Mouse (Mus musculus): Measurements from ENCODE around the gene Hoxc6. TPM values are rescaled to one million over a fixed set of nuclear protein-coding genes. Genes with fewer than 3 reads are reported as not detected.
A peak's percentile ranks its signal among the peaks of the same experiment; 100 is the strongest.

The Hoxc6 gene
- polyA plus RNA-seq, 1 experiment from 2014 or later = 10.9 TPM

DNA sequence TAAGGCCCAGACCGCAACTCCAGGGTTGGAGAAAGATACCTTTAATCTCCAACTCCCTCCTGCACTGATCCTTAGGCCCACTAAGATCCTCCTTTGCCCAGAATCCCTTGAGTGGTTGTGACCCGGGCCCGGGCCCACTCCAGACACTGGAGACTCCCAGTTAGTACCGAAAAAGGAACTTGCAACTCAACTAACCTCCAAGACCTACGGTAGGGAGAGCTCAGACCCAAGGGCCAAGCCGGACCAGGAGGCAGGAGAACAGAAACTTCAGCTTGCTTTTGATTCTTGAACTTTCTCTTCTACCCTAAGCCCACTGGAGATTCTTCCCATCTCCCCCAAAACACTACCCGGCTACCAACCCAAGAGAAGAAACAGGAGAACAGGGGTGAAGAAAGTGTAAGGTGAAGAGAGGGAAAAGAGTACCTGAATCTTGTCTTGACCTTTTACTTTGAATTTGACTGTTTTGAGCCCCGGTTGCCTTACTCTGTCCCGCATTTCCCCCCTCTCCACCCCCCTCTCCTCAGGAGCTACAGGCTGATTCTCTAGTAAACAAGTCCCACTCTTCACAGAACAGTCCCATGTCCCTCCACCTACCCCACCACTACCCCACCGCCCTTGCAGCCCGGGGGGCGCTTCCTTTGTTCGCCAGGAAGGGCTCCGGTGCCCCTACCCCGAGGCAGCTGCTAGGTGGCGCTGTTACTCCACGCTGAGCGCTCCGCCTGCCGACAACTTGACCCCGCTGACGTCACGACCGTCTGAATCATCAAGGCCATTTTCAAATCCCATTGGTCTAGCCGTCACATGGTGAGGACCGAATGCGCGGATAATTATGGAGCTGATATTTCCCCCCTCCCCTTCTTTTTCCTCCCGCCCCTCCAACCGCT, 31.9 kb upstream of the Hoxc6 start:
- Histone ChIP-seq H3K4me2 (ENCODE audit: low read depth, severe bottlenecking) (peak overlapping the region; percentile 64), H3K4me1 (ENCODE audit: control insufficient read depth, insufficient read depth, low read length) (peaks cover 9% of the 10 kb centered on the region; the same call in 1 of the 2 replicates), H3K36me3 (ENCODE audit: control insufficient read depth, insufficient read depth, low read length) (no peaks in the 10 kb centered on the region), H3K4me3 (ENCODE audit: low read depth, low read length) (peak overlapping the region; percentile 55), H3K9ac (ENCODE audit: low read length) (peak overlapping the region; percentile 86), H3K27me3 (ENCODE audit: control insufficient read depth, insufficient read depth, low read length) (peaks cover 60% of the 10 kb centered on the region), H3K9me3 (ENCODE audit: control insufficient read depth, low read length) (no peaks in the 10 kb centered on the region), H3K27ac (replicated peaks; ENCODE audit: low read depth, low read length) (peak overlapping the region; percentile 85)
- WGBS = 3% methylated on average over 30 of the region's 30 CpGs
- ATAC-seq (ENCODE audit: insufficient number of reproducible peaks, low FRiP score, low TSS enrichment, low read depth) (peak; percentile 77), DNase-seq (ENCODE audit: low spot score) (peak; percentile 99)

DNA sequence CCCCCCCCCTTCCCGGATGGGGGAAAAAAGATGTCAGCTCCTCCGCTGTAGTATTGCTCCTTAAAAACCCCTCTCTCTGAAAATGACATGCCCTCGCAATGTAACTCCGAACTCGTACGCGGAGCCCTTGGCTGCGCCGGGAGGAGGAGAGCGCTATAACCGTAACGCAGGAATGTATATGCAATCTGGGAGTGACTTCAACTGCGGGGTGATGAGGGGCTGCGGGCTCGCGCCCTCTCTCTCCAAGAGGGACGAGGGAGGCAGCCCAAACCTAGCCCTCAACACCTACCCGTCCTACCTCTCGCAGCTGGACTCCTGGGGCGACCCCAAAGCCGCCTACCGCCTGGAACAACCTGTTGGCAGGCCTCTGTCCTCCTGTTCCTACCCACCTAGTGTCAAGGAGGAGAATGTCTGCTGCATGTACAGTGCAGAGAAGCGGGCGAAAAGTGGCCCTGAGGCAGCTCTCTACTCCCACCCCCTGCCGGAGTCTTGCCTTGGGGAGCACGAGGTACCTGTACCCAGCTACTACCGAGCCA, 31.2 kb upstream of the Hoxc6 start, which contains the start of gene Hoxc10:
Gene Hoxc10 (plus strand): TSS at position 21 of the 536 bp plus-strand sequence.
- H3K36me3 ChIP-seq (ENCODE audit: control insufficient read depth, insufficient read depth, low read length) = no peaks in the 10 kb centered on the region
- H3K27me3 ChIP-seq (ENCODE audit: control insufficient read depth, insufficient read depth, low read length) = peaks cover 60% of the 10 kb centered on the region
- peaks cover 5% of the 10 kb centered on the region; the same call in 1 of the 2 replicates for H3K4me1 ChIP-seq (ENCODE audit: control insufficient read depth, insufficient read depth, low read length)
- peak within 1 kb of the TSS; percentile 64 for H3K4me2 ChIP-seq (ENCODE audit: low read depth, severe bottlenecking)
- peak within 1 kb of the TSS; percentile 55 for H3K4me3 ChIP-seq (ENCODE audit: low read depth, low read length)
- ATAC-seq (ENCODE audit: insufficient number of reproducible peaks, low FRiP score, low TSS enrichment, low read depth) (peak; percentile 16; the same call in 1 of the 2 replicates), DNase-seq (ENCODE audit: low spot score) (no peak)
- no peaks in the 10 kb centered on the region for H3K9me3 ChIP-seq (ENCODE audit: control insufficient read depth, low read length)
- WGBS = 1% methylated on average over 27 of the region's 27 CpGs
- peak within 1 kb of the TSS; percentile 85 for H3K27ac ChIP-seq (replicated peaks; ENCODE audit: low read depth, low read length)
- H3K9ac ChIP-seq (ENCODE audit: low read length) = peak within 1 kb of the TSS; percentile 92

GRCm38 (mm10) chr15:102967312-102967510, 30.8 kb upstream of the Hoxc6 start, which contains the start of gene Hoxc5:
Hoxc5 (plus strand) TSS chr15:102967443.
- Histone ChIP-seq H3K36me3 (ENCODE audit: control insufficient read depth, insufficient read depth, low read length) (no peaks in the 10 kb centered on the region), H3K27ac (replicated peaks; ENCODE audit: low read depth, low read length) (peak within 1 kb of the TSS; percentile 85), H3K27me3 (ENCODE audit: control insufficient read depth, insufficient read depth, low read length) (peaks cover 63% of the 10 kb centered on the region), H3K4me3 (ENCODE audit: low read depth, low read length) (peak within 1 kb of the TSS; percentile 55), H3K4me1 (ENCODE audit: control insufficient read depth, insufficient read depth, low read length) (peaks cover 5% of the 10 kb centered on the region; the same call in 1 of the 2 replicates), H3K9me3 (ENCODE audit: control insufficient read depth, low read length) (no peaks in the 10 kb centered on the region), H3K9ac (ENCODE audit: low read length) (peak within 1 kb of the TSS; percentile 92), H3K4me2 (ENCODE audit: low read depth, severe bottlenecking) (peak within 1 kb of the TSS; percentile 64)
- ATAC-seq (ENCODE audit: insufficient number of reproducible peaks, low FRiP score, low TSS enrichment, low read depth) = no peak; the same call in 1 of the 2 replicates
- WGBS = 1% methylated on average over 12 of the region's 12 CpGs
- DNase-seq (ENCODE audit: low spot score) = peak; percentile 71

DNA sequence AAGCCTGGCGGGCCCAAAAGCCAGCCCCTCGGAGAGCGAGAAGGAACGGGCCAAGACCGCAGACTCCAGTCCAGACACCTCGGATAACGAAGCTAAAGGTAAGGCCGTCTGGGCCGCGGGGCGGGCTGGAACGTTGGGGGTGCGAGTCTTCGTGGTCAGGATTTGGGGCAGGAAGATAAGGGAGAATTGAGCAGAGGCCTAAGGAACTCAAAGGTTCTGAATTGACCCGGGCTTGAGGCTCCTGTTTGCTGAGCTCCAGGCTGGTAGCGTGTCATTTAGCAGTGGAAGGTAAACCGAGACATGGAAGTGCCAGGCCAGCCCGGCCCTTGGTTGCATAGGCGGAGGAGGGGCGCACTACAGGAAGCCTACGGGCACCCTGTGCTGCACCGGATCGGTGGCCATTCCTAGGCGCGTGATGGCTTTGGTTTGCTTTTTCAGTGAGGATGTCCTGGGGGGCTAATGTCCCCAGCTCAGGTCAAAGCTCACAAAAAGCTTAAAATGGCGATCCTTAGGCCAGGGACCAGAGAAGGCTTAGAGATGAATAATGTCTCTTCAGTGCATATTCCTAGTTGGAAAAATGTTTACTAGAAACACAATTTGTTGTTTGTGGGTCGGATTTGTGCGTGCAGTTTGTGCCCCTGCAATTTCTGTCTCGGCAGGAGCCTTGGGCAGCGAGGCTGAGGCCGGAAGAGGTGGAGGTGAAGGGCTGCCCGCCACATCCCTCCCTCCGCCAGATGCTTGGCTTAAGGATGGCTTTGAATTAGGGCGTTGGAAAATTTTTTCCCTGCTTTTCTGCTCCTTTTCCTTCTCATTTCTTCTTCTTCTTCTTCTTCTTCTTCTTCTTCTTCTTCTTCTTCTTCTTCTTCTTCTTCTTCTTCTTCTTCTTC, 30.3 kb upstream of the Hoxc6 start:
- WGBS = 1% methylated on average over 34 of the region's 34 CpGs
- Histone ChIP-seq H3K27ac (replicated peaks; ENCODE audit: low read depth, low read length) (peak overlapping the region; percentile 75), H3K36me3 (ENCODE audit: control insufficient read depth, insufficient read depth, low read length) (no peaks in the 10 kb centered on the region), H3K4me3 (ENCODE audit: low read depth, low read length) (peak overlapping the region; percentile 55), H3K4me2 (ENCODE audit: low read depth, severe bottlenecking) (peak overlapping the region; percentile 64), H3K9me3 (ENCODE audit: control insufficient read depth, low read length) (no peaks in the 10 kb centered on the region), H3K9ac (ENCODE audit: low read length) (peak overlapping the region; percentile 92), H3K27me3 (ENCODE audit: control insufficient read depth, insufficient read depth, low read length) (peaks cover 62% of the 10 kb centered on the region), H3K4me1 (ENCODE audit: control insufficient read depth, insufficient read depth, low read length) (peaks cover 9% of the 10 kb centered on the region; the same call in 1 of the 2 replicates)
- ATAC-seq (ENCODE audit: insufficient number of reproducible peaks, low FRiP score, low TSS enrichment, low read depth) (no peak), DNase-seq (ENCODE audit: low spot score) (no peak)

DNA sequence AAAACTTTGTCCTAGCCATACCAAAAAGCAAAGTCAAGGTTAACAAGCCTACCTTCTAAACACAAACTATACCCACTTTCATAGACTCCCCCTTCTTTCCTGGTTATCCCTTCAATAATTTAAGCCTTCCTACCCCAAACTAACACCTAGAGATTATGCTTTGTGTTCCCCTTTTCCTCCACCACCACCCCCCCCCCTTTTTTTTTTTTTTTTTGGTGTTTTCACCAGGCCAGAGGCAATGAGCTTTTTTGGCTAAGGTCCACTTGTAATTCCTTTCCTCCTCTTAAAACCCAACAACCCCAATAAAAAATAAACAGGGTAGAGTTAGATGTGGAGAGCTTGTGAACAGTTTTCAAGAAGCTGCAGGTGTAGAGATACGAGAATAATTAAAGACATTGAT, 28.8 kb upstream of the Hoxc6 start:
- no peaks in the 10 kb centered on the region for H3K36me3 ChIP-seq (ENCODE audit: control insufficient read depth, insufficient read depth, low read length)
- peaks cover 15% of the 10 kb centered on the region for H3K4me1 ChIP-seq (ENCODE audit: control insufficient read depth, insufficient read depth, low read length)
- H3K27ac ChIP-seq (replicated peaks; ENCODE audit: low read depth, low read length) = no peak overlapping the region
- WGBS = 25% methylated on average over 1 of the region's 1 CpGs
- H3K9ac ChIP-seq (ENCODE audit: low read length) = peak overlapping the region; percentile 35; the same call in 1 of the 2 replicates
- peaks cover 71% of the 10 kb centered on the region for H3K27me3 ChIP-seq (ENCODE audit: control insufficient read depth, insufficient read depth, low read length)
- peak overlapping the region; percentile 55; the same call in 1 of the 2 replicates for H3K4me3 ChIP-seq (ENCODE audit: low read depth, low read length)
- no peaks in the 10 kb centered on the region for H3K9me3 ChIP-seq (ENCODE audit: control insufficient read depth, low read length)
- H3K4me2 ChIP-seq (ENCODE audit: low read depth, severe bottlenecking) = peak overlapping the region; percentile 38
- DNase-seq (ENCODE audit: low spot score) (no peak), ATAC-seq (ENCODE audit: insufficient number of reproducible peaks, low FRiP score, low TSS enrichment, low read depth) (no peak)

- Histone ChIP-seq H3K4me3 (ENCODE audit: low read depth, low read length) (peak overlapping the region; percentile 3), H3K4me1 (ENCODE audit: control insufficient read depth, insufficient read depth, low read length) (peaks cover 12% of the 10 kb centered on the region), H3K9me3 (ENCODE audit: control insufficient read depth, low read length) (no peaks in the 10 kb centered on the region), H3K27me3 (ENCODE audit: control insufficient read depth, insufficient read depth, low read length) (peaks cover 76% of the 10 kb centered on the region), H3K27ac (replicated peaks; ENCODE audit: low read depth, low read length) (no peak overlapping the region), H3K9ac (ENCODE audit: low read length) (peak overlapping the region; percentile 41), H3K4me2 (ENCODE audit: low read depth, severe bottlenecking) (peak overlapping the region; percentile 38), H3K36me3 (ENCODE audit: control insufficient read depth, insufficient read depth, low read length) (no peaks in the 10 kb centered on the region)
- DNase-seq (ENCODE audit: low spot score) (no peak), ATAC-seq (ENCODE audit: insufficient number of reproducible peaks, low FRiP score, low TSS enrichment, low read depth) (no peak)
- WGBS = under 1% methylated on average over 12 of the region's 12 CpGs
Observed at GRCm38 (mm10) chr15:102970740-102971139, 27.3 kb upstream of the Hoxc6 start.

GRCm38 (mm10) chr15:102972254-102972653, 25.8 kb upstream of the Hoxc6 start:
- Histone ChIP-seq H3K4me2 (ENCODE audit: low read depth, severe bottlenecking) (peak overlapping the region; percentile 56), H3K9me3 (ENCODE audit: control insufficient read depth, low read length) (no peaks in the 10 kb centered on the region), H3K27ac (replicated peaks; ENCODE audit: low read depth, low read length) (peak overlapping the region; percentile 6), H3K4me3 (ENCODE audit: low read depth, low read length) (peak overlapping the region; percentile 20), H3K27me3 (ENCODE audit: control insufficient read depth, insufficient read depth, low read length) (peaks cover 70% of the 10 kb centered on the region), H3K9ac (ENCODE audit: low read length) (peak overlapping the region; percentile 55), H3K4me1 (ENCODE audit: control insufficient read depth, insufficient read depth, low read length) (peaks cover 18% of the 10 kb centered on the region), H3K36me3 (ENCODE audit: control insufficient read depth, insufficient read depth, low read length) (no peaks in the 10 kb centered on the region)
- DNase-seq (ENCODE audit: low spot score) = peak; percentile 66
- ATAC-seq (ENCODE audit: insufficient number of reproducible peaks, low FRiP score, low TSS enrichment, low read depth) = no peak
- WGBS = 1% methylated on average over 21 of the region's 21 CpGs

GRCm38 (mm10) chr15:102972753-102973152, 25.3 kb upstream of the Hoxc6 start:
- DNase-seq (ENCODE audit: low spot score) (no peak), ATAC-seq (ENCODE audit: insufficient number of reproducible peaks, low FRiP score, low TSS enrichment, low read depth) (no peak)
- Histone ChIP-seq H3K9me3 (ENCODE audit: control insufficient read depth, low read length) (no peaks in the 10 kb centered on the region), H3K27me3 (ENCODE audit: control insufficient read depth, insufficient read depth, low read length) (peaks cover 68% of the 10 kb centered on the region), H3K36me3 (ENCODE audit: control insufficient read depth, insufficient read depth, low read length) (no peaks in the 10 kb centered on the region), H3K9ac (ENCODE audit: low read length) (peak overlapping the region; percentile 55), H3K4me3 (ENCODE audit: low read depth, low read length) (peak overlapping the region; percentile 20), H3K4me1 (ENCODE audit: control insufficient read depth, insufficient read depth, low read length) (peaks cover 18% of the 10 kb centered on the region), H3K27ac (replicated peaks; ENCODE audit: low read depth, low read length) (peak overlapping the region; percentile 6; the same call in 1 of the 2 replicates), H3K4me2 (ENCODE audit: low read depth, severe bottlenecking) (peak overlapping the region; percentile 56)
- 3% methylated on average over 6 of the region's 6 CpGs for WGBS

Measured in limb, embryonic 11.5 days (tissue).